Mouse (Mus musculus) CD4-positive helper T cell, adult 2 months (primary cell): Measurements from ENCODE around the gene Siah3.

ENCODE experiments used
- DNase-seq: peaks from one replicate; pipeline ENCODE4 v3.0.0-alpha.2; 2012; ENCODE audit warnings: low read depth, missing footprints, low spot score

Siah3 gene

GRCm38 (mm10) chr14:75519668-75520067, 63.9 kb downstream of the Siah3 start:
- no peak for DNase-seq

- no peak for DNase-seq
These were observed 68.9 kb downstream of the Siah3 start for GRCm38 (mm10) chr14:75524648-75525047.

GRCm38 (mm10) chr14:75525376-75526145, 69.8 kb downstream of the Siah3 start:
- peak; percentile 20 for DNase-seq

GRCm38 (mm10) chr14:75527464-75528190, 71.8 kb downstream of the Siah3 start:
- DNase-seq, result no peak

GRCm38 (mm10) chr14:75530815-75531353, 75.1 kb downstream of the Siah3 start:
- DNase-seq, result no peak

GRCm38 (mm10) chr14:75539205-75539604, 83.4 kb downstream of the Siah3 start:
- DNase-seq, result no peak

GRCm38 (mm10) chr14:75540216-75540995, 84.6 kb downstream of the Siah3 start:
- no peak for DNase-seq

GRCm38 (mm10) chr14:75540996-75541350, 85.2 kb downstream of the Siah3 start:
- DNase-seq, result no peak

- no peak for DNase-seq
These were observed 85.9 kb downstream of the Siah3 start for GRCm38 (mm10) chr14:75541731-75542130.

- no peak for DNase-seq
These were observed 106.0 kb downstream of the Siah3 start for GRCm38 (mm10) chr14:75561577-75562331.

- no peak for DNase-seq
These were observed 109.9 kb downstream of the Siah3 start for GRCm38 (mm10) chr14:75565534-75566140.

GRCm38 (mm10) chr14:75566303-75566702, 110.5 kb downstream of the Siah3 start:
- no peak for DNase-seq

- no peak for DNase-seq
These were observed 123.2 kb downstream of the Siah3 start for GRCm38 (mm10) chr14:75579010-75579409.
